Mouse (Mus musculus): ENCODE results near the gene Rin3. TPM values are rescaled to one million over a fixed set of nuclear protein-coding genes. Genes with fewer than 3 reads are reported as not detected.
"Not testable (repeated sequence)": the region's sequence is repeated elsewhere in the genome, so short reads cannot be mapped to it uniquely, and the experiment has no call there.

The Rin3 gene
- total RNA-seq, 1 experiment: 3.8 TPM

DNA sequence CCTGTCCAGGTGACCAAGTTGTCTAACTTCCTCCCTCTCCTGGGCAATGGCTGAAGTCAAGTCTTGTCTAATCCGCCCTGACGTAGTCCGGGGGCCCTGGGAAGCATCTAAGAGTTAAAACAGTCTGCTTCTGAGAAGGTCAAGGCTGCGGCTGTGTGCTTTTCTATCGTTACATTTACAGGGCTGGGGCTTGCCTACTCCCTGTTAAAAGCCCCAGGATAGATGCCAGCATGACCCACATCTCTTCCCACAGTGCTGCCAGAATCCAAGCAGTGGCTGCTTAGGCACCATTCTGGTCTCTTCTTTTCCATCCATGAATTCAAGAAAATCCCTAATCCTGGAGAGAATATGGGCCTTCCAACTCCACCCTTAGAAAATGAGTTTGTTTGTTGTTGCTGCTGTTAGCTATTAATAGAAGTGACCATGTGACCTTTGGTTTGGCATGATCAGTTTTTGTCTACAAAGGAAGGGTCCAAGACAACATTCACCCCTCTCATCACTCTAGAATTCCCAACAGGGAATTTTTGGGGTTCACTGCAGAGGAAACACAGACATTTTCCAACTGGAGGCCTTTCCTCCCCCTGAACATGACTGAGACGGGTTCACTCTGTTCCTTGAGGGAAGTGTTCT lies 12.0 kb upstream of the Rin3 start:
- Histone ChIP-seq H3K9me3 (ENCODE audit: control insufficient read depth, insufficient read depth, low read depth, low read length) (no peaks in the 10 kb centered on the region), H3K4me1 (ENCODE audit: control insufficient read depth in 2 of 2, insufficient read depth in 2 of 2, low read length in 2 of 2, poor library complexity in 1 of 2) (no peaks in the 10 kb centered on the region), H3K9ac (ENCODE audit: insufficient read depth, low read depth, low read length, poor library complexity, severe bottlenecking) (no peak overlapping the region), H3K4me3 (ENCODE audit: insufficient read depth in 1 of 2, low read depth in 1 of 2, low read length in 2 of 2, poor library complexity in 1 of 2, severe bottlenecking in 1 of 2) (no peak overlapping the region), H3K36me3 (ENCODE audit: control insufficient read depth, insufficient read depth, low read length, poor library complexity, severe bottlenecking) (no peaks in the 10 kb centered on the region), H3K27ac (ENCODE audit: insufficient read depth, low read depth, low read length, poor library complexity, severe bottlenecking) (no peak overlapping the region)
- no peak for TF ChIP-seq ZNF384 (IDR thresholded peaks at IDR 0.05; ENCODE audit: low read depth, low read length)
- TF ChIP-seq MAFK (IDR thresholded peaks at IDR 0.05; ENCODE audit: insufficient read depth, low read depth, low read length): no peak
- TF ChIP-seq HCFC1 (IDR thresholded peaks at IDR 0.05; ENCODE audit: borderline replicate concordance, insufficient read depth, low read length): no peak
- TF ChIP-seq ZC3H11A (IDR thresholded peaks at IDR 0.05; ENCODE audit: borderline replicate concordance, low read depth, low read length): no peak
- no peak for TF ChIP-seq CHD2 (IDR thresholded peaks at IDR 0.05; ENCODE audit: low read depth, low read length)
- no peak for DNase-seq (ENCODE audit: low read depth, low spot score)
- in situ Hi-C loops (cut with MboI; ENCODE audit: low sequenced_read_pairs in 2 of 2, unreplicated experiment in 2 of 2): no loop called here

GRCm38 (mm10) chr12:102271447-102271846 lies 11.4 kb upstream of the Rin3 start:
- H3K9ac ChIP-seq (ENCODE audit: insufficient read depth, low read depth, low read length, poor library complexity, severe bottlenecking): no peak overlapping the region
- H3K9me3 ChIP-seq (ENCODE audit: control insufficient read depth, insufficient read depth, low read depth, low read length): no peaks in the 10 kb centered on the region
- no peak overlapping the region for H3K27ac ChIP-seq (ENCODE audit: insufficient read depth, low read depth, low read length, poor library complexity, severe bottlenecking)
- TF ChIP-seq ZC3H11A (IDR thresholded peaks at IDR 0.05; ENCODE audit: borderline replicate concordance, low read depth, low read length) (no peak), CHD2 (IDR thresholded peaks at IDR 0.05; ENCODE audit: low read depth, low read length) (no peak), ZNF384 (IDR thresholded peaks at IDR 0.05; ENCODE audit: low read depth, low read length) (no peak), HCFC1 (IDR thresholded peaks at IDR 0.05; ENCODE audit: borderline replicate concordance, insufficient read depth, low read length) (no peak), MAFK (IDR thresholded peaks at IDR 0.05; ENCODE audit: insufficient read depth, low read depth, low read length) (no peak)
- no peaks in the 10 kb centered on the region for H3K36me3 ChIP-seq (ENCODE audit: control insufficient read depth, insufficient read depth, low read length, poor library complexity, severe bottlenecking)
- no peaks in the 10 kb centered on the region for H3K4me1 ChIP-seq (ENCODE audit: control insufficient read depth in 2 of 2, insufficient read depth in 2 of 2, low read length in 2 of 2, poor library complexity in 1 of 2)
- H3K4me3 ChIP-seq (ENCODE audit: insufficient read depth in 1 of 2, low read depth in 1 of 2, low read length in 2 of 2, poor library complexity in 1 of 2, severe bottlenecking in 1 of 2): no peak overlapping the region
- no peak for DNase-seq (ENCODE audit: low read depth, low spot score)
- in situ Hi-C loops (cut with MboI; ENCODE audit: low sequenced_read_pairs in 2 of 2, unreplicated experiment in 2 of 2): no loop called here

DNA sequence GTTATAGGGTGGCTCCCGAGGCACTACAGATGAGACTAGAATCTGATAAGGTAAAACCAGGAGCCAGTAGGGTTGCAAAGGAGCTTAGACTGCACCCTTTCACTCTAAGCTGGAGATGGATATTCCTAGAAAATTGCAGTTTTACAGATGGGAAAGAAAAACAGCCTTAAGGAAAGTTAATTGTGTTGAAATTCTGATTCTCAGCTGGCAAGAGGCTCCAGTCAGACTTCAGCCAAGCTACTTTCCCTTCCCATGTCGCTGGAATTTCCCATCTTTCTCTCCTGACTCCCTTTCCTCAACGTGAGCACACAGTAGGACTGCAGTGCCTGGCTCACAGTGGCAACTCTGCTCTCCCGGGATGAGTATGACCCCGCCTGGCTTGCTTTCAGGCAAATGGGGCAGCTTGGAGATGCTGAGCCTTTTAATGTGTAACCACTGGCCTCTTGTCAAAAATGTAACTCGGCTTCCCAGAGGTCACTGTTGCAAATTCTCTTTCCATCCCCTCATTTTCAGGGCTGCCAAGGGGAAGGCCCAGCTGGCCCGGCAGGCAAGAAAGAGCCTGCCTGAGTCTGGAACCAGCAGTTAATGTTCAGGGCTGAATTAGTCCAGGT lies 6.9 kb upstream of the Rin3 start:
- in situ Hi-C loops (cut with MboI; ENCODE audit: low sequenced_read_pairs in 2 of 2, unreplicated experiment in 2 of 2): no loop called here
- Histone ChIP-seq H3K9me3 (ENCODE audit: control insufficient read depth, insufficient read depth, low read depth, low read length) (no peaks in the 10 kb centered on the region), H3K9ac (ENCODE audit: insufficient read depth, low read depth, low read length, poor library complexity, severe bottlenecking) (no peak overlapping the region), H3K4me1 (ENCODE audit: control insufficient read depth in 2 of 2, insufficient read depth in 2 of 2, low read length in 2 of 2, poor library complexity in 1 of 2) (no peaks in the 10 kb centered on the region), H3K36me3 (ENCODE audit: control insufficient read depth, insufficient read depth, low read length, poor library complexity, severe bottlenecking) (no peaks in the 10 kb centered on the region), H3K27ac (ENCODE audit: insufficient read depth, low read depth, low read length, poor library complexity, severe bottlenecking) (no peak overlapping the region), H3K4me3 (ENCODE audit: insufficient read depth in 1 of 2, low read depth in 1 of 2, low read length in 2 of 2, poor library complexity in 1 of 2, severe bottlenecking in 1 of 2) (no peak overlapping the region)
- no peak for TF ChIP-seq CHD2 (IDR thresholded peaks at IDR 0.05; ENCODE audit: low read depth, low read length)
- no peak for TF ChIP-seq MAFK (IDR thresholded peaks at IDR 0.05; ENCODE audit: insufficient read depth, low read depth, low read length)
- no peak for TF ChIP-seq ZC3H11A (IDR thresholded peaks at IDR 0.05; ENCODE audit: borderline replicate concordance, low read depth, low read length)
- no peak for TF ChIP-seq ZNF384 (IDR thresholded peaks at IDR 0.05; ENCODE audit: low read depth, low read length)
- no peak for TF ChIP-seq HCFC1 (IDR thresholded peaks at IDR 0.05; ENCODE audit: borderline replicate concordance, insufficient read depth, low read length)
- DNase-seq (ENCODE audit: low read depth, low spot score): no peak

GRCm38 (mm10) chr12:102280290-102280689 lies 2.6 kb upstream of the Rin3 start:
- H3K4me1 ChIP-seq (ENCODE audit: control insufficient read depth in 2 of 2, insufficient read depth in 2 of 2, low read length in 2 of 2, poor library complexity in 1 of 2); in situ Hi-C loops (cut with MboI; ENCODE audit: low sequenced_read_pairs in 2 of 2, unreplicated experiment in 2 of 2); H3K9me3 ChIP-seq (ENCODE audit: control insufficient read depth, insufficient read depth, low read depth, low read length); H3K9ac ChIP-seq (ENCODE audit: insufficient read depth, low read depth, low read length, poor library complexity, severe bottlenecking); H3K27ac ChIP-seq (ENCODE audit: insufficient read depth, low read depth, low read length, poor library complexity, severe bottlenecking); H3K36me3 ChIP-seq (ENCODE audit: control insufficient read depth, insufficient read depth, low read length, poor library complexity, severe bottlenecking); H3K4me3 ChIP-seq (ENCODE audit: insufficient read depth in 1 of 2, low read depth in 1 of 2, low read length in 2 of 2, poor library complexity in 1 of 2, severe bottlenecking in 1 of 2); DNase-seq (ENCODE audit: low read depth, low spot score): not testable (repeated sequence)
